Mouse (Mus musculus) myocyte (in vitro differentiated cells): Measurements from ENCODE around the gene Wwc1. TPM values are rescaled to one million over a fixed set of nuclear protein-coding genes. Genes with fewer than 3 reads are reported as not detected.

ENCODE experiments used
- H3K27me3 ChIP-seq: one replicate; pipeline ENCODE4 v1.6.1; 2011; ENCODE audit not compliant: control insufficient read depth, insufficient read depth, insufficient read length
- H3K36me3 ChIP-seq: one replicate; pipeline ENCODE4 v1.6.1; 2011; ENCODE audit not compliant: control insufficient read depth, insufficient read depth
- H3K4me2 ChIP-seq: one replicate; pipeline ENCODE4 v1.6.1; 2011; ENCODE audit warnings: low read depth, control low read depth
- H3K4me3 ChIP-seq: one replicate; pipeline ENCODE4 v1.5.1; 2011; ENCODE audit warnings: mild to moderate bottlenecking, control low read depth, moderate library complexity
- H3K79me2 ChIP-seq: one replicate; pipeline ENCODE4 v1.6.1; 2011; ENCODE audit not compliant: control insufficient read depth, insufficient read depth
- H3ac ChIP-seq: one replicate; pipeline ENCODE4 v1.6.1; 2011; ENCODE audit not compliant: control insufficient read depth, insufficient read length
- CEBPB ChIP-seq: IDR thresholded peaks from 2 replicates; pipeline ENCODE4 v1.6.1; 2011; ENCODE audit warnings: mild to moderate bottlenecking, moderate library complexity; ENCODE audit not compliant: poor library complexity, insufficient read depth, severe bottlenecking
- E2F4 ChIP-seq: IDR thresholded peaks from one replicate; pipeline ENCODE4 v1.6.1; 2011; ENCODE audit warnings: mild to moderate bottlenecking, control low read depth, moderate library complexity; ENCODE audit not compliant: insufficient read depth
- MAX ChIP-seq: IDR thresholded peaks from one replicate; pipeline ENCODE4 v1.6.1; 2011; ENCODE audit warnings: low read depth, mild to moderate bottlenecking, control low read depth
- MYOD1 ChIP-seq, 3 experiments: IDR thresholded peaks; one replicate each; pipeline ENCODE4 v1.6.1; 2011; ENCODE audit warnings: control low read depth in 2 of 3, low read depth in 2 of 3, mild to moderate bottlenecking in 2 of 3, moderate library complexity in 1 of 3; ENCODE audit not compliant: insufficient read length in 2 of 3, control insufficient read depth in 1 of 3
- MYOG ChIP-seq, 3 experiments: IDR thresholded peaks; one replicate each; pipeline ENCODE4 v1.6.1; 2011; ENCODE audit warnings: control low read depth in 2 of 3, low read depth in 2 of 3, mild to moderate bottlenecking in 2 of 3; ENCODE audit not compliant: insufficient read length in 2 of 3, control insufficient read depth in 1 of 3, insufficient read depth in 1 of 3
- POLR2A ChIP-seq: IDR thresholded peaks from one replicate; pipeline ENCODE4 v1.6.1; 2011; ENCODE audit warnings: low read depth, mild to moderate bottlenecking, control low read depth, moderate library complexity; ENCODE audit not compliant: insufficient read length
- POLR2AphosphoS2 ChIP-seq: IDR thresholded peaks from one replicate; pipeline ENCODE4 v1.6.1; 2011; ENCODE audit warnings: low read depth, control low read depth; ENCODE audit not compliant: insufficient read length
- REST ChIP-seq: IDR thresholded peaks from one replicate; pipeline ENCODE4 v1.6.1; 2011; ENCODE audit warnings: mild to moderate bottlenecking, control low read depth, moderate library complexity; ENCODE audit not compliant: insufficient read depth, insufficient read length
- SRF ChIP-seq: IDR thresholded peaks from one replicate; pipeline ENCODE4 v1.6.1; 2011; ENCODE audit warnings: low read depth; ENCODE audit not compliant: control insufficient read depth, insufficient read length
- TCF12 ChIP-seq: IDR thresholded peaks from one replicate; pipeline ENCODE4 v1.6.1; 2011; ENCODE audit warnings: mild to moderate bottlenecking, control low read depth; ENCODE audit not compliant: poor library complexity, insufficient read depth, severe bottlenecking
- TCF3 ChIP-seq: IDR thresholded peaks from one replicate; pipeline ENCODE4 v1.6.1; 2011; ENCODE audit warnings: low read depth, control low read depth; ENCODE audit not compliant: insufficient read length
- USF1 ChIP-seq: IDR thresholded peaks from one replicate; pipeline ENCODE4 v1.6.1; 2011; ENCODE audit warnings: low read depth, mild to moderate bottlenecking, control low read depth, moderate library complexity
- polyA plus RNA-seq: library from polyadenylated mRNA; unstranded; fragments of >200 nt; fragmentation: generic; extraction: Trizol; gene quantifications from one replicate; pipeline ENCODE4 v1.2.1, GENCODE M21; 2012; ENCODE audit warnings: missing spikeins

The Wwc1 gene
- 1.2 TPM for polyA plus RNA-seq

DNA sequence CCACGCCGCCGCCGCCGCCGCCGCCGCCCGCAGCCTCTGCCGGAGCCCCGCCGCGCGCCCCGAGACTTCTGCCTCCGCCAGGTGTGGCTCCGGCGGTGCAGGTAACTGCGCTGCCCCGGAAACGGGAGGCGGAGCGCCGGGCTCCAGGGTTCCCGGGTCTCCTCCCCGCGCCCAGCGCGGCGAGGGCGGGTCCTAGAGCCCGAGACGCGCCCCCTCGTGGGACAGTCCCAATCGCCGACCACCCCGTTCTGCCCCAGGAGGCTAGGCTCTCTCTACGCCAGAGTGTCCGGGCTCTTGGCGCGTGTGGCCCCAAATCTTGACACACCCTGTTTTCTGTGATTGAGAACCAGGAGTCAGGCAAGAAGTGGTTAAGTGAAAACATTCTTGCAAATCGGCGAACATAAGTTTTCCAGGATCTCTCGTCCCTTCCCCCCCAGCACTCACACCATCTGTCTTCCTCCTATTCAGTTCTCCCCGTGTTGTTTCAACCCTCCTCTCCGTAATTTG, at the start of gene Wwc1:
Gene Wwc1 (minus strand): TSS at position 117 of the 507 bp plus-strand sequence.
- H3ac ChIP-seq: peak within 1 kb of the TSS; percentile 14
- H3K4me3 ChIP-seq: no peak within 1 kb of the TSS
- no peaks in the 10 kb centered on the region for H3K27me3 ChIP-seq
- H3K36me3 ChIP-seq: no peaks in the 10 kb centered on the region
- H3K79me2 ChIP-seq: no peaks in the 10 kb centered on the region
- peak within 1 kb of the TSS; percentile 65 for H3K4me2 ChIP-seq
- TF ChIP-seq MYOG (IDR thresholded peaks at IDR 0.05; ENCODE audit: control insufficient read depth in 1 of 3, insufficient read depth in 1 of 3, insufficient read length in 2 of 3, low read depth in 2 of 3): no peak
- no peak for TF ChIP-seq USF1
- TF ChIP-seq REST: no peak
- no peak for TF ChIP-seq MYOD1 (IDR thresholded peaks at IDR 0.05; ENCODE audit: control insufficient read depth in 1 of 3, insufficient read length in 2 of 3, low read depth in 2 of 3)
- no peak for TF ChIP-seq CEBPB
- TF ChIP-seq SRF: no peak
- no peak for TF ChIP-seq TCF12
- TF ChIP-seq POLR2AphosphoS2: no peak

GRCm38 (mm10) chr11:36020009-36020408, 39.7 kb upstream of the Wwc1 start:
- Histone ChIP-seq H3K36me3 (no peaks in the 10 kb centered on the region), H3K4me3 (no peak overlapping the region), H3K4me2 (no peak overlapping the region), H3ac (no peak overlapping the region), H3K27me3 (no peaks in the 10 kb centered on the region), H3K79me2 (no peaks in the 10 kb centered on the region)
- TF ChIP-seq POLR2A (no peak), USF1 (no peak), MYOD1 (IDR thresholded peaks at IDR 0.05; ENCODE audit: control insufficient read depth in 1 of 3, insufficient read length in 2 of 3, low read depth in 2 of 3) (no peak), SRF (no peak), CEBPB (no peak), MAX (no peak), POLR2AphosphoS2 (no peak), MYOG (IDR thresholded peaks at IDR 0.05; ENCODE audit: control insufficient read depth in 1 of 3, insufficient read depth in 1 of 3, insufficient read length in 2 of 3, low read depth in 2 of 3) (no peak), TCF12 (no peak), TCF3 (no peak), E2F4 (no peak), REST (no peak)

GRCm38 (mm10) chr11:36013179-36013578, 32.9 kb upstream of the Wwc1 start:
- Histone ChIP-seq H3K27me3 (no peaks in the 10 kb centered on the region), H3K36me3 (no peaks in the 10 kb centered on the region), H3K79me2 (no peaks in the 10 kb centered on the region), H3K4me3 (no peak overlapping the region), H3ac (no peak overlapping the region), H3K4me2 (no peak overlapping the region)
- no peak for TF ChIP-seq POLR2A
- no peak for TF ChIP-seq CEBPB
- TF ChIP-seq MYOD1 (IDR thresholded peaks at IDR 0.05; ENCODE audit: control insufficient read depth in 1 of 3, insufficient read length in 2 of 3, low read depth in 2 of 3): no peak
- TF ChIP-seq MAX: no peak
- TF ChIP-seq REST: no peak
- TF ChIP-seq USF1: no peak
- TF ChIP-seq TCF3: no peak
- TF ChIP-seq MYOG (IDR thresholded peaks at IDR 0.05; ENCODE audit: control insufficient read depth in 1 of 3, insufficient read depth in 1 of 3, insufficient read length in 2 of 3, low read depth in 2 of 3): no peak
- no peak for TF ChIP-seq POLR2AphosphoS2
- no peak for TF ChIP-seq TCF12
- no peak for TF ChIP-seq E2F4
- no peak for TF ChIP-seq SRF

DNA sequence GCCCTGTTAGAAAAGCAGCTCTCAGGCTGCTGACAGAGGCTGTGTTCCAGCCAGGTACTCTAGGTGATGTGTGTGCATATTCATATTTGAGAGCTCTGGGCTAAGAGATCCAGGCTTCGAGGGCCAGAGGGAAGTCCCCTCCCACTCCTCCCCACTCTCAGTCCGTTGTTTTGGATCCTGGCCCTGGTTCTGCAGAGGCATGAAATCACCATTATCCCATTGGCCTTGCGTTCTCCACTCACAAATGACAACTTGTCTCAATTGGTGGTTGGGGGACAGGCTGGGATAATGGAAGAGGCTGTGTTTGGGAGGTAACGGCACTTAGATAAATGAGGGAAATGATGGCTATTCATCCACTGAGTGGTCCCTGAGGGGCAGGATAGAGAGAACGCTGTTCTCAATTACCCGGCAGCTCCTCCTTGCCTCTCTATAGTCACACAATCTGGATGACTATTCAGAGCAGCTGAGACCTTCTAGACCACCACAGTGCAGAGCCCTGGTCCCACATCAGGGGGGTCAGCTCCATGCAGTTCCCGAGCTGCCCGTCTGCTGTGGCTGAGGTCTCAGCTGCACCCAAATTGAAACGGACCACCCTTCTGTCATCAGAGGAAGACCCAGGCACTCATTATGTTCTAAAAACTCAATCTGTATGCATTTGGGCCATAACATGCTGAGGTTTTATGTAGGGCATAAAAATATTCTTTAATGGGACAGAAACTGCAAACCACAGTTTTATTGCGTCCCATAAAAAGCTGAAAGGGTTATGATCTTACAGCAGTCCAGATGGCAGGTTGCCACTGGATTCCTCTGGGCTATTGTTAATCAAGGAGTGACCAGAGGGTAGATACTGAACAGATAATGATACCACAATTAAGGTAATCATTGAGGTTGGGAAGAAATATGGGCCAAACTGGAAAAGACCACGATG, 29.2 kb upstream of the Wwc1 start:
- Histone ChIP-seq H3K4me3 (no peak overlapping the region), H3K4me2 (no peak overlapping the region), H3K79me2 (no peaks in the 10 kb centered on the region), H3K36me3 (no peaks in the 10 kb centered on the region), H3ac (no peak overlapping the region), H3K27me3 (no peaks in the 10 kb centered on the region)
- TF ChIP-seq TCF3 (no peak), MYOG (IDR thresholded peaks at IDR 0.05; ENCODE audit: control insufficient read depth in 1 of 3, insufficient read depth in 1 of 3, insufficient read length in 2 of 3, low read depth in 2 of 3) (no peak), USF1 (no peak), POLR2A (no peak), TCF12 (no peak), CEBPB (no peak), SRF (no peak), POLR2AphosphoS2 (no peak), MAX (no peak), E2F4 (no peak), MYOD1 (IDR thresholded peaks at IDR 0.05; ENCODE audit: control insufficient read depth in 1 of 3, insufficient read length in 2 of 3, low read depth in 2 of 3) (no peak), REST (no peak)
